Mouse (Mus musculus) stomach, postnatal 0 days (tissue): ENCODE measurements around the gene Rasl10b.

ENCODE experiments used
- CTCF ChIP-seq: IDR thresholded peaks from 2 replicates; pipeline ENCODE4 v1.5.1; 2016; ENCODE audit warnings: antibody characterized with exemption, low read depth, mild to moderate bottlenecking, moderate library complexity
- EP300 ChIP-seq: optimal IDR thresholded peaks from 2 replicates; pipeline ENCODE3; 2016; ENCODE audit warnings: antibody characterized with exemption

DNA sequence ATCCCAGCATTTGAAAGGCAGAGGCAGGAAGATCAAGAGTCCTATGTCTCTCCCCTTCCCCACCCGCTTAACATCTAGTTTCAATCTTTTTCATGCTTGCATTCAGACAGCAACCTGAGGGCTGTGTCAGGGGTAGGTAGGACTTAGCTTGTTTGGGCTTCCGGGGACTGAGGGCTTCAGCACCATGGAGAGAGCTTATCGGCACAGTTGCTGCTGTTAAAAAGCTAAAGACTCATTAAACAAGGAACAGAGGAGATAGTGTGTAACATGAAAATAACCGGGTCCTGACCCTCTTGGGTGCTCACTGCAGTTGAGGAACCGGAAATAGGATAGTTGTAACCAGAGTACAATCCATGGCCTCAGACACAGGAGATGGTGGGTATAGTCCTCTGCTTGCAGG lies 8.1 kb downstream of the Rasl10b start:
- TF ChIP-seq CTCF (no peak), EP300 (no peak)
